Mouse (Mus musculus) liver, postnatal 0 days (tissue): ENCODE results near the gene Slmap. TPM values are rescaled to one million over a fixed set of nuclear protein-coding genes. Genes with fewer than 3 reads are reported as not detected.

Source experiments
- ATAC-seq: fragments of 200-750 bp; cut with Nextera tagmentation; 2 replicates; pipeline ENCODE4 v1.8.0; 2017; ENCODE audit warnings: mild to moderate bottlenecking, moderate library complexity
- DNase-seq: peaks from one replicate; pipeline ENCODE4 v3.0.0-alpha.2; 2016
- H3K27ac ChIP-seq: fragments of 300-500 bp; sonication (generic); 2 replicates; pipeline ENCODE4 v1.5.1; 2014; ENCODE audit warnings: antibody characterized with exemption, moderate library complexity, mild to moderate bottlenecking, low read depth
- H3K27me3 ChIP-seq: fragments of 300-500 bp; sonication (generic); 2 replicates; pipeline ENCODE4 v1.6.1; 2014; ENCODE audit warnings: low read length, control low read depth, mixed read lengths; ENCODE audit not compliant: insufficient read depth
- H3K36me3 ChIP-seq: fragments of 300-500 bp; sonication (generic); replicated peaks from 2 replicates; pipeline ENCODE4 v1.6.1; 2014; ENCODE audit warnings: mild to moderate bottlenecking, control low read depth, low read length, moderate library complexity, mixed read lengths; ENCODE audit not compliant: insufficient read depth
- H3K4me1 ChIP-seq: fragments of 300-500 bp; sonication (generic); 2 replicates; pipeline ENCODE4 v1.6.1; 2014; ENCODE audit warnings: antibody characterized with exemption, mild to moderate bottlenecking, control low read depth; ENCODE audit not compliant: insufficient read depth
- H3K4me2 ChIP-seq: fragments of 300-500 bp; sonication (generic); 2 replicates; pipeline ENCODE4 v1.6.1; 2014; ENCODE audit warnings: low read depth, mild to moderate bottlenecking, low read length, moderate library complexity, mixed read lengths
- H3K4me3 ChIP-seq: fragments of 300-500 bp; sonication (generic); 2 replicates; pipeline ENCODE4 v1.5.1; 2014; ENCODE audit warnings: low read depth, low read length
- H3K9ac ChIP-seq: fragments of 300-500 bp; sonication (generic); replicated peaks from 2 replicates; pipeline ENCODE4 v1.6.1; 2014; ENCODE audit warnings: mild to moderate bottlenecking, moderate library complexity
- H3K9me3 ChIP-seq: fragments of 300-500 bp; sonication (generic); 2 replicates; pipeline ENCODE4 v1.6.1; 2016; ENCODE audit warnings: mild to moderate bottlenecking, control low read depth, low read length, mixed read lengths
- CTCF ChIP-seq: sonication (generic); IDR thresholded peaks from 2 replicates; pipeline ENCODE4 v1.5.1; 2016; ENCODE audit warnings: antibody characterized with exemption, low read depth
- EP300 ChIP-seq: IDR thresholded peaks from 2 replicates; pipeline ENCODE4 v1.6.1; 2016; ENCODE audit warnings: antibody characterized with exemption, low read depth, mild to moderate bottlenecking
- WGBS: fragments of 180-500 bp; shearing (Covaris S2); extraction: QIAGEN DNeasy Blood & Tissue Kit; methylation state at CpG from one replicate; pipeline ENCODE4 v1.1.7; 2014; ENCODE audit not compliant: insufficient replicate concordance; 5-methylcytosine and 5-hydroxymethylcytosine counted together
- polyA plus RNA-seq: library from polyadenylated mRNA; unstranded; fragments of >200 nt; fragmentation: Nextera tagmentation; extraction: Ambion mirVana; gene quantifications from 2 replicates; pipeline ENCODE4 v1.2.1, GENCODE M21; 2015

Slmap gene
- polyA plus RNA-seq, 1 experiment from 2014 or later: 12.3 TPM

- H3K27me3 ChIP-seq: no peaks in the 10 kb centered on the region
- DNase-seq (no peak), ATAC-seq (peak; percentile 25; the same call in 1 of the 2 replicates)
- 0 out of 2 replicates have a peak, but pooled peaks cover 6% of the 10 kb centered on the region for H3K4me1 ChIP-seq
- no peak overlapping the region for H3K4me3 ChIP-seq
- no peak overlapping the region for H3K27ac ChIP-seq
- WGBS: 41% methylated on average over 4 of the region's 4 CpGs
- no peak overlapping the region for H3K9ac ChIP-seq
- no peak overlapping the region for H3K4me2 ChIP-seq
- H3K36me3 ChIP-seq: no peaks in the 10 kb centered on the region
- H3K9me3 ChIP-seq: no peaks in the 10 kb centered on the region
- TF ChIP-seq CTCF (no peak), EP300 (no peak)
Observed at GRCm38 (mm10) chr14:26571951-26572675, 37.4 kb upstream of the Slmap start.

DNA sequence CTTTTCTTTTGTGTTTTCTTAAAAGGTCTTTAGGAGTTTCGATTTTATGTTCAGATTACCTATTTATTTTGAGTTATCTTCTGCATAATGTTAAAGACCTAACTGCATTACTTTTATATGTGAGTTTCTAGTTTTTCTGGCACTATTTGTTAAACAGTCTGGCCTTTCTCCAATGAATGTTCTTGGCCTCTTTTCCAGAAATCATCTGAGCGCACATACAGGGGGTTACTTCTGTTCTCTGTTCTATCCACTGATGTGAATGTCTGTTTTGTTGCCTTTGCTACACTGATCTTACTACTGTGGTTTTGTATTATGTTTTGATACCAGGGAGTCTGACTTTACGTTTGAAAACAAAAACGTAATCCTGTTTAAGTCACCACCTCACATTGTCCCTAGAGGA lies 35.1 kb upstream of the Slmap start:
- Histone ChIP-seq H3K4me3 (no peak overlapping the region), H3K4me1 (0 out of 2 replicates have a peak, but pooled peaks cover 6% of the 10 kb centered on the region), H3K36me3 (no peaks in the 10 kb centered on the region), H3K27ac (no peak overlapping the region), H3K27me3 (no peaks in the 10 kb centered on the region), H3K9ac (no peak overlapping the region), H3K9me3 (no peaks in the 10 kb centered on the region), H3K4me2 (no peak overlapping the region)
- ATAC-seq (no peak), DNase-seq (no peak)
- 72% methylated on average over 4 of the region's 4 CpGs for WGBS
- TF ChIP-seq EP300 (no peak), CTCF (no peak)

- H3K36me3 ChIP-seq: no peaks in the 10 kb centered on the region
Observed at GRCm38 (mm10) chr14:26562247-26562646, 27.5 kb upstream of the Slmap start.

GRCm38 (mm10) chr14:26558536-26558935 lies 23.8 kb upstream of the Slmap start:
- H3K4me2 ChIP-seq: no peak overlapping the region
- H3K27me3 ChIP-seq: no peaks in the 10 kb centered on the region
- DNase-seq (no peak), ATAC-seq (no peak)
- H3K27ac ChIP-seq: no peak overlapping the region
- H3K4me3 ChIP-seq: no peak overlapping the region
- H3K4me1 ChIP-seq: no peaks in the 10 kb centered on the region
- H3K9ac ChIP-seq: no peak overlapping the region
- H3K9me3 ChIP-seq: no peaks in the 10 kb centered on the region
- 87% methylated on average over 7 of the region's 7 CpGs for WGBS
- TF ChIP-seq EP300: no peak
- no peak for TF ChIP-seq CTCF
- no peaks in the 10 kb centered on the region for H3K36me3 ChIP-seq

More at GRCm38 (mm10) chr14:26562247-26562646, 27.5 kb upstream of the Slmap start:
- TF ChIP-seq EP300 (no peak), CTCF (no peak)
- Histone ChIP-seq H3K27ac (no peak overlapping the region), H3K27me3 (no peaks in the 10 kb centered on the region), H3K9ac (no peak overlapping the region), H3K4me2 (no peak overlapping the region), H3K4me3 (no peak overlapping the region), H3K9me3 (no peaks in the 10 kb centered on the region), H3K4me1 (no peaks in the 10 kb centered on the region)
- DNase-seq: no peak
- WGBS: 64% methylated on average over 2 of the region's 2 CpGs
- ATAC-seq: no peak

DNA sequence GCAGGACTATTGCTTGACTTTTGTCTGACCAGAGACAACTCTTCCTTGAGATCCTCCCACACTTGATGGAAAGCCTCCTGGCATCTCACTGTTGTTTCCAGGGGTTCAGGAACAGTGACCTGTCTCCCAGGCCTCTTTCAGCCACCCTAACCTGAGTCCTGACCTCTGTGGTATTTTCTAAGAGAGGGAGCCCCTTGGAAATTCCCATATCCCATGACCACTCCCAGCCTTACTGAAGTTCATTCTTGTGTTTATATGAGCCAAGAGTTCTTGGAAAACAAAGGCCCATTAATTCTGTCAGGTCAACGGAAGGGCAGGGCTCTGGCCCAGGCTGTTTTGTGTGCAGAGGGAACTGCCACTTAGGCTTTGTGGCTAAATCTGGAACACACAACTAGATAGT lies 22.9 kb upstream of the Slmap start:
- Histone ChIP-seq H3K9ac (no peak overlapping the region), H3K9me3 (no peaks in the 10 kb centered on the region), H3K27me3 (no peaks in the 10 kb centered on the region), H3K27ac (no peak overlapping the region), H3K4me2 (no peak overlapping the region), H3K4me1 (no peaks in the 10 kb centered on the region), H3K36me3 (no peaks in the 10 kb centered on the region), H3K4me3 (no peak overlapping the region)
- WGBS: 64% methylated on average over 1 of the region's 1 CpGs
- ATAC-seq (no peak), DNase-seq (no peak)
- no peak for TF ChIP-seq EP300
- no peak for TF ChIP-seq CTCF

GRCm38 (mm10) chr14:26552853-26553252 lies 18.1 kb upstream of the Slmap start:
- H3K9ac ChIP-seq: no peak overlapping the region
- ATAC-seq (no peak), DNase-seq (no peak)
- H3K4me3 ChIP-seq: no peak overlapping the region
- no peaks in the 10 kb centered on the region for H3K4me1 ChIP-seq
- H3K36me3 ChIP-seq: no peaks in the 10 kb centered on the region
- H3K27me3 ChIP-seq: no peaks in the 10 kb centered on the region
- no peak overlapping the region for H3K4me2 ChIP-seq
- H3K9me3 ChIP-seq: no peaks in the 10 kb centered on the region
- WGBS: 49% methylated on average over 3 of the region's 3 CpGs
- TF ChIP-seq CTCF: no peak
- no peak for TF ChIP-seq EP300
- no peak overlapping the region for H3K27ac ChIP-seq

DNA sequence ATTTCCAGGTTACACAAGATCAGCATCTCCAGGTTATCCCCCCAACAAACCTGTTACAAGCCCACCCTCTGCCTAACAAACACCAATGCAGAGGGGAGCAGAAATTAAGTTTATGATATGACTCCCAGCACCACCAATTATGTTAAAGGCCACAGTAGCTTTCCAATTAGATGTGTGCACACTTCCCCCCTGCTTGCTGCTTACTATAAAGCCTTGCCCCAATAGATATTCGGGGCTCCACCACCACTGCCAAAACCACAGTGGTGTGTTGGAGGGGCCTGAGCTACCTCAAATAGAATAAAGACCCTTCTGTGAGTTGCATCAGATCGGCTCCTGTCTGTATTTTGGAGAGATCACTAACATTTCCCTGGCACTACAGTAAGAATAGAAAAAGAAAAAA lies 17.7 kb upstream of the Slmap start:
- Histone ChIP-seq H3K4me2 (no peak overlapping the region), H3K27me3 (no peaks in the 10 kb centered on the region), H3K4me1 (no peaks in the 10 kb centered on the region), H3K9me3 (no peaks in the 10 kb centered on the region), H3K4me3 (no peak overlapping the region), H3K36me3 (no peaks in the 10 kb centered on the region), H3K27ac (no peak overlapping the region), H3K9ac (no peak overlapping the region)
- ATAC-seq: no peak
- WGBS: 53% methylated on average over 2 of the region's 2 CpGs
- TF ChIP-seq EP300 (no peak), CTCF (no peak)
- no peak for DNase-seq
